Mouse (Mus musculus): ENCODE measurements around the gene Ovol2. TPM values are rescaled to one million over a fixed set of nuclear protein-coding genes. Genes with fewer than 3 reads are reported as not detected.

The Ovol2 gene
- total RNA-seq, 4 experiments from 2014 or later: 9.8 to 12.3 (median 11.1) TPM

GRCm38 (mm10) chr2:144268446-144269305, 63.3 kb downstream of the Ovol2 start:
- DNase-seq (ENCODE audit: low spot score in 2 of 2): no peak

- no peak for DNase-seq (ENCODE audit: low spot score in 2 of 2)
Measured at GRCm38 (mm10) chr2:144267731-144268015, 64.3 kb downstream of the Ovol2 start.

GRCm38 (mm10) chr2:144267004-144267730, 64.8 kb downstream of the Ovol2 start:
- DNase-seq (ENCODE audit: low spot score in 2 of 2): no peak

- DNase-seq (ENCODE audit: low spot score in 2 of 2): no peak
Measured at GRCm38 (mm10) chr2:144265916-144266683, 65.8 kb downstream of the Ovol2 start.

- no peak for DNase-seq (ENCODE audit: low spot score in 2 of 2)
Measured at GRCm38 (mm10) chr2:144265120-144265488, 66.8 kb downstream of the Ovol2 start.

GRCm38 (mm10) chr2:144264398-144265119, 67.4 kb downstream of the Ovol2 start:
- no peak for DNase-seq (ENCODE audit: low spot score in 2 of 2)

GRCm38 (mm10) chr2:144262837-144263236, 69.1 kb downstream of the Ovol2 start:
- no peak for DNase-seq (ENCODE audit: low spot score in 2 of 2)

Other genes with a start within 250 kb of the Ovol2 start
- 1 to 10 TPM; 4.4 to 6.1 (median 5.4) TPM for gene Mgme1, start 61.5 kb downstream of the Ovol2 start, total RNA-seq (2022)
- 10 to 100 TPM; 81.2 to 90.5 (median 83.9) TPM for gene Snx5, start 61.2 kb downstream of the Ovol2 start, total RNA-seq (2022)
- gene Kat14, start 36.8 kb upstream of the Ovol2 start, total RNA-seq (2022): 10 to 100 TPM; 38.1 to 46.0 (median 42.2) TPM
- 10 to 100 TPM in 2 of 4 experiments, 1 to 10 TPM in 2; 6.4 to 10.3 (median 9.2) TPM for gene Pet117, start 36.9 kb upstream of the Ovol2 start, total RNA-seq (2022)
- gene Dzank1, start 195.3 kb upstream of the Ovol2 start, total RNA-seq (2022): 100 to 1,000 TPM; 194 to 219 (median 202) TPM
- 10 to 100 TPM; 20.7 to 25.0 (median 23.7) TPM for gene Polr3f, start 195.6 kb upstream of the Ovol2 start, total RNA-seq (2022)
- gene Rbbp9, start 218.7 kb upstream of the Ovol2 start, total RNA-seq (2022): 10 to 100 TPM; 27.2 to 29.6 (median 28.3) TPM
- 10 to 100 TPM; 45.7 to 65.9 (median 51.7) TPM for gene Sec23b, start 224.1 kb upstream of the Ovol2 start, total RNA-seq (2022)